Mouse (Mus musculus) left cerebral cortex, adult 9 months (tissue): Measurements from ENCODE around the gene Gm29094.
A peak's percentile ranks its signal among the peaks of the same experiment; 100 is the strongest.
"Not testable (repeated sequence)": the region's sequence is repeated elsewhere in the genome, so short reads cannot be mapped to it uniquely, and the experiment has no call there.

ENCODE experiments used
- DNase-seq, 2 experiments: peaks; one replicate each; pipeline ENCODE4 v3.0.0; 2022; ENCODE audit warnings: low spot score in 2 of 2

Gene Gm29094

DNA sequence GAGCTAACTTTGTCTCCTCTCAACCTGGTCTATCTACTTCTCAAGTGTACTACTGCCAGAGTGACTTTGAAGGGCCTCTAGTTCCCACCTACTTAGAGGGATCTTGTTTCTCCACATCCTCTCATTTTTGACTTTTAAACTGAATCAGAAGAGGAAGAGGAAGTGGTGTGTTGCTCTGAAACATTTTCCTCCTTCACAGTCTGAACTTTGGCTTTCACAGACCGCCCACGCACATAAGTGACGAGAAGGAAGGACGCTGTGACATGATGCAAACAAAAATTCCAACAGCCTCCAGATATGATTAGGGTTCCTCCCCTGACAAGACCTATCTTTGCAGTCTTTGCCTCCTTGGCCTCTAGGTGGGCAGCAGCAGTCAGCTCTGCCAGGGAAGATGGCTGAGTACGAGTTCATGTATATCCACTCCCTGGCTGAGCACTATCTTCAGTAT is at the start of gene Gm29094, which contains the start of gene Bcl2a1b:
Gene Gm29094 (plus strand): TSS at position 411 of the 448 bp plus-strand sequence.
Gene Bcl2a1b (plus strand): TSS at position 241 of the 448 bp plus-strand sequence.
- not testable (repeated sequence) for DNase-seq

DNA sequence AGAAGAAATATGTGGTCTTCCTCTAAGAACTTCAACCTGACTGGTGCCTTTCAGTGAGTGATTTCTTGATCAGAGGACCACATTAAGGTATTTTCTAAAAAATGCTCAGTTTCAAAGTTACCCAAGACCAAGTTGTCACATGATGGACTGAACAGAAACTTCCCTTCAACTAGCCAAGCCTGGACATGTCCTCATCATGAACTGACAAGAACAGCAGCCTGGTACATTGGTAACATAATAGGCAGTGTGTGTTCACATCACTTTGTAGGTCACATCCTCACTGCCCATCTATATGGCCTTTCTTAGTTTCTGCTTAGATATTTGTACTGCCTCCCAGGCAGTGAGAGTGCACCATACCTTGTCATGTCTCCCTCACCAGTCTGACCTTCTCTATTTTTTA is 26.6 kb upstream of the Gm29094 start:
- DNase-seq, result not testable (repeated sequence)

DNA sequence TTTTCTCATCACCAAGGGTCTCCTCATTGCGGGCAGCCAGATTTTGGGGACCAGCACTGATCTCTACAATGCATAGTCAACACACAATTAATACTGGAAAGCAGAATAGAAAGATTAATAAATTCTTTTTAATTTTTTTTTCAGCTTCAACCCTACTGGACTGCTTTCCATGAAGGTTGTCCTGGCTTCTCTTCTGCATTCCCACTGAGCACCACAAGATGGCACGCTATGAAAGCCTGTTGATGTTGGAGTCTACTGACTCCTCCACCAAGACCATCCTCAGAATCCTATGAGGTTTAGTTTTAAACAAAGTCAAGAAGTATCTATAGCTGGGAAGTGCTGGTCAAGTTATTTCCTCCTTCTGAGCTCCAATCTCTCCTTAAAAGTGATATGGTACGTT is 20.3 kb upstream of the Gm29094 start:
- peak in 1 of 2 experiments; percentile 84 for DNase-seq

DNA sequence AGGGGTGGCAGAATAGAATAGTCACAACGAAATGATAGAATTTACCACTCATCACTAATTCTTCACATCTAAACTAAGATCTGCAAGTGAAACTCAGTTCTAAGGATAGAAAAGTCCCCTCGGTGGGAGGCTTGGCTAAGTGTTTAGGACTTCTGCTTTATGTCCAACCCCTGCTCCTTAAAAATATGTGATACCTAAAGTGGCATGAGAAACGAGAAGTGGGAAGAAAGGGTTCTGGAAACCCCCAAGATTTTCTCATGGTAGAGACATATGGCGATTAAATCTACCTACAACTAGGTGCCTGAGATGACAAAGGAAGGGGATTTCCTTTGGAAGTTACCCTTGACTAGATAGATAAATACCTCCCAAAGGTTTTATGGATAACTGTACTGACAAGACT is 19.7 kb upstream of the Gm29094 start:
- not testable (repeated sequence) for DNase-seq

DNA sequence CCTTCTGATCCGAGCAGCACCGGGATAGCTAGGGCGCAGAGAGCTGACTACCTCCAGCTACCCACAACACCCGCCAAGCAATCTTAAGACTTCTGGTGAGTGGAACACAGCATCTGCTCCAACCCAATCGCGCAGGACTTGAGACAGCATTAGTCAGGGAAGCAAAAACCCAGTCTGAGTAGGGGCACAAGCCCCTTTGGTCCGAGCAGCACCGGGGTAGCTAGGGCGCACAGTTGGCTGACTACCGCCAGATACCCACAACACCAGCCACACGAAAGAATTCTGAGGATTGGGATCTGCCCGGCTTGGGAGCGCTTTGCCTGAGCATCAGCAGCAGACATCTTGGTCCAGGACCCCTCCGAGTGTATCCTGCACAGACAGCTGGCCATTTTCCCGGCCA is 12.2 kb upstream of the Gm29094 start:
- not testable (repeated sequence) for DNase-seq

DNA sequence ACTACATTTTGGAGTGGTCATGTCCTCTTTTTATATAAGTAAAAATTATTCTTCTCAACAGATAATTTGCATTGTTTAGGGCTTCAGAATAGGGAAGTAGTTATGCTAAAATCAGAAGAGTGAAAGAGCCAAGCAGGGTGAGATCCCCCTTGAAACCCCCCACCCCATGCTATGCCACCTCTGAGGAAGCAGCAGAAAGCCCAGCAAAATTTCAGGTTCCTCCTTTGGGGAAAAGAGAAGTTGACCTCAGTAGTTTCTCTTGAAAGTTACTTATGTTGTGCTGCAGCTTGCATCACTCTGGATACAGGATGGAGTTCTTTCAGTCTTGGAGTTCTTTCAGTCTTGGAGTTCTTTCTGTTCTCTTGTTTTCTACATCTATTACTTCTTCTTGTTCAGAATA is 3.7 kb upstream of the Gm29094 start:
- not testable (repeated sequence) for DNase-seq

DNA sequence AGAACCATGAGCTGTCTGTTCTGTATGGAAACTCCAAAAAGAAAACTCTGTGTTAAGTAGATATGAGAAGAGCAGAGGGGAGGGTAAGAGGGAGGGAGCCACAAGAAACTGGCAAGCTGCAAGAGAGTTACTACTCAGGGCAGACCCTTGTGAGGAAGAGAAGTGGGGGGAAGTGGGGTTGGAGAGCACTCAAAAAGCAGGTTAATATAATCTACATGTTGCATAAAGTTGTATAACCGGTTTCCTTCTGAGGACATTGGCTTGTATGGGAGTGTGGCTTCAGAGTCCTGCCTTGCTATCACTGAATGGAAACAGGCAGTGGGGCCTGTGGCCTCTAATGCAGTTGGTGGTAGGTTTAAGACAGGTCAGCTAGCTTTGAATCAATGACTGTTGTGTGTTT is 1.7 kb upstream of the Gm29094 start:
- not testable (repeated sequence) for DNase-seq

DNA sequence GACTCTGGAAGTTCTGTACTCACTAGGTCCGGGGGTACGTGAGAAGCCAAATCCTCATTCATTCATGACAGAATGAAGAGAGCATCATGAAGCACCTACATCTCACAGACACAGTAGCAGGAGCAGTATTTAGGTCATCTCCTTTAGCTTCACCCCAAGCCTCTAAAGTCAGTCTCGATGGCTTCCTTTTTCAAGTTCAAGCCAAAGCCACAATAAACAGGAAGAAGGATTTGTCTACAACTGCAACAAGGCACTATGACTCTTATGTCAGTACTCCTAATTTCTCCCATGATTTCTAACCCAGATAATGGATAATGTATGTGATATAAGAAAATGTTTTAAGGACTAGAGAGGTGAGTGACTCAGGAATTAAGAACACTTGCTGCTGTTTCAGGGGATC is 830 bp upstream of the Gm29094 start:
- DNase-seq, result not testable (repeated sequence)

DNA sequence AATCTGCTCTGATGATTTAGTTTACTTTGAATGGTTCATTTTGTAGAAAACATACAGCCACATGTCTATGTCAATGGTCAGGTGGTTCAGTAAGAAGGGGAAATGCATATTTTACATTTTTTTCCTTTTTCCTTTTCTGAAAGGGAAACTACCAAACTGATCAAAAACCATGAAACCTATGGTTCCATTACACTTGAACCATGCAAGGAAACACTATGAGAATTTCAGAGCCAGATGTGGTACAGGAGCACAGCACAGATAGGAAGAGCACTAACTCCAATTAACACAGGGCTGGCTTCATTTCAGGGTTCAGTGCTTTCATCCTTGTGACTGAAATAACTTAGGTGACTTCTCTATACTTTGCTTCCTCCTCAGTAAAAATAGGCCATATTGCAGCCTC is 3.1 kb downstream of the Gm29094 start:
- DNase-seq, result not testable (repeated sequence)

DNA sequence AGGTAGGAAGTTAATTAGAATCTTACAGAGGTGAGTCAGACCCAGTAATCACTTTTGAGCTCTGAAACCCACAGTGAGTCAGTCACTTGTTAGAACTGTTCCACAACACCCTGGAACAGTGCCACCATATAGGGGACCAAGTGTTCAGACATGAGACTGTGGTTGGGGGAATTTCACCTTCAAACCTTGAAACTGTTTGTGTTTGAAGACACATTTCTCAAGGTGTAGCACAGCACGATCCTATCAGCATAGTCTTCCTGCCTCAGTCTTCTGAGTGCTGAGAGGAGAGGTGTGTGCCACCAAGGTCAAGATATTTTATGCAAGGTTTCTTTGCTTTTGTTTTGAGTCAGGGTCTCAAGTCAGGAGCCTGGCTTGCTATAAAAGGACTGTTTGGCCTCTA is 9.8 kb downstream of the Gm29094 start:
- DNase-seq, result not testable (repeated sequence)

DNA sequence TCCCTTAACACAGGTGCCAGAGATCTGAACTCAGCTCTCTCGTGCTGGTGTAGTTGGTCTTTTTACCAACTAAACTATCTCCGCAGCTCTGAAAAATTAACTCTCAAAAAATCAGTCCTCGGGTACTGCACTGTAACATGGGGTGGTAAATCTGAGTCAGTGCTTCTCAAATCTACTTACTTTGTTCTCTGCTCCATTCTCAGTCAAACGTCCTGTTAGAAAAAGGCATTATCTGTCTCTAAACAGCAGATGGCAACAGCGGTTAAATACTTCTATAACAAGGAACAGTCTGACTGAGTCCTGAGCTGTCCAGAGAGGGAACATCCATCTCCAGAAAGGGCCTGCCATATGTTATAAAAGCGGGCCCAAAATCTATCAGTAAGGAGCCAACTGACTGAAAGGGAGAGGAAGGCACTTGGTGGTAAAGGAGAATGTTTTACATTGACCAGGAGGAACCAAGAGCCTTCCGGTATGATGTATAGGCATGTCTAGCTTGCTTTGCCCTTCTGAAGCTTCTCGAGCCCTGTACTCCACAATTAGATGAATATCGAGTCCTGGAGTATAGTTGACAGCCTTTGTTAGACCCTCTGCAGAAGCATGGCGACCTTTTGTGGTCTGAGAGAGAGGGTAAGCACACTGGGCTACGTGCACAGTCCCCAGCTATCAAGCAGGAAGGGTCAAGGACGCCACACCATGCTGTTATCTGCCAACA is 11.3 kb downstream of the Gm29094 start, which contains the start of gene Mthfs:
Gene Mthfs (plus strand): TSS at position 324 of the 712 bp plus-strand sequence.
- peak in 1 of 2 experiments; percentile 31 for DNase-seq

DNA sequence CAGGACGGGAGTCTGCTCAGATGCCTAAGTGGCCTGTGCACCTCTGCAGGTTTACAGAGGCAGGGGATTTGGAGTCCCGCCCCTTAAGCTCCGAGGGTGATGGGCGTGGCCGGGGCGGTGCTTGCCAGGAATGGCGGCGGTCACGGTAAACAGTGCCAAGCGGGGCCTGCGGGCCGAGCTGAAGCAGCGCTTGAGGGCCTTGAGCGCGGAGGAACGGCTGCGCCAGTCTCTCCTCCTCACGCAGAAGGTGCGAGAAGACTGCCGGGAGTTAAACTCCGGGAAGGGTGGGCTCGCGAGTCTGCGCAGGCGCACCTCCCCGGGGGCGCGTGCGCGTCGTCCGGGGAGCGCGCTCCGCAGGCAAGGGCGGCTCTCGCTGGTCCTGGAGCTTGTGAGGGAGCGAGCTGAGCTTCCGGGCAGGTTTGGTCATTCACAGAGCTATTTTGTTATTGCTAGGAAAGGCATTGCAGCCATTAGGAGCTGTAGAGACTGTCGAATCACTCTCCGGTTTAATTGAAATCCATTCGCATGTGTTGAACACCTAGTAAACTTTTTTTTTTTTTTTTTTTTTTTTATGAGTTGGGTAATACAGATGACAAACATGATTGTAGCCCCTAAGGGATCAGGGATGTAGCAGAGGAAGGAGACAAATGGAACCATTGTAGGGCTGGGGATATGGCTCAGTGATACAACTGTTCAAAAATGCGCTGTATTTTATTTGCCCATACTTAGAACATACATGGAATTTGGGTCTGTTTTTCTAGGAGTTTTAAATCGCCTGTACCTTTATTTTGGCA is 12.1 kb downstream of the Gm29094 start:
- DNase-seq, result peak; percentile 91 to 95

DNA sequence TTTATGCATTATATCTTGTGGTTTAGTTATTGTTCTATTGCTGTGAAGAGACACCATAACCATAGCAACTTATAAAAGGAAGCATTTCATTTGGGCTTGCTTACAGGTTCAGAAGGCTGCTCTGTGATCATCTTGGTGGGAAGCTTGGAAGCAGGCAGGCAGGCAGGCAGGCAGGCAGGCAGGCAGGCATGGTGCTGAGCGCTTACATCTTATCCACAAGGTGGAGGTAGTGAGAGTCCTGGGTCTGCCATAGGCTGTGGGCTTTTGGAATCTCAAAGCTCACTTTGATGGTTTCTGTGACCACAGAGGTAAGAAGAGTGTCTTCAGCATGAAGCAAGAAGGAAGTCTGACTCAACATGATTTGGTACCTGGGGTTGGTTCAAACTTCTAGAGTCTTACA is 13.2 kb downstream of the Gm29094 start:
- peak in 1 of 2 experiments; percentile 42 for DNase-seq

DNA sequence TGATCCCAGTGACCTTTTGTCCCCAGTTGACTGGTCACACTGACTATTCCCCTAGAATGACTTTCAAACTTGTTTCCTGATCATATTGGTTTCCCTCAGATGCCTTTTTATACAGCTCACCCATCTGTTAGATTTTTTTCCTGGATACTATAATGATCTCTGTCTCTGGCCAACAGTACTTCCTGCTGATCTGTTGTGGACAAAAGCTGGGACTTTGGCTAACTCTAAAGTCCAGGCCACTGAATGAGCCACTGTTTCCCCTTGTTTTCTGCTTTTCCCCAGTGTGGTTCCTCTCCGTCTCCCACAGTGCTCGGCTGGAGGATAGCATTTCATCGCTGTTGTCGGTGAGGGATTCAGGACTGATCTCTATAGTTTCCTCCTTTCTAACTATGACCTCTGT is 19.0 kb downstream of the Gm29094 start:
- DNase-seq, result not testable (repeated sequence)

DNA sequence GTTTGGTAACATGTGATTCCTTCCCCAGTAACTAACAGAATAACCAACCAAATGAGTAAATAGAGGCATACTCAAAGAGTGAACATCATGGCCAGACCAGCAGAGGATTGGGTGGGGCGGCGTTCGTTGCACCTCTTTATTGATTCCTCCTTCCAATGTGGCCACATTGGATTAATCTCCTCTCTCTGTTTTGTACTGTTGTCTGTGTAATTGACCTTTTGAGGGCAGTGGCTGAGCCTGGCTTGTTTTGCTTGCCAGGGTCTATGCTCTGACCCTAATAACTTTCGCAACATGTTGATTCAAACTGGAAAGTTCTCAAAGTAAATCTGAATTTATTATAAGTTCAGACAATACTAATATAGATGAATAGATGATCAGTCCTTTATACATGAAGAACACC is 20.5 kb downstream of the Gm29094 start:
- DNase-seq, result not testable (repeated sequence)

DNA sequence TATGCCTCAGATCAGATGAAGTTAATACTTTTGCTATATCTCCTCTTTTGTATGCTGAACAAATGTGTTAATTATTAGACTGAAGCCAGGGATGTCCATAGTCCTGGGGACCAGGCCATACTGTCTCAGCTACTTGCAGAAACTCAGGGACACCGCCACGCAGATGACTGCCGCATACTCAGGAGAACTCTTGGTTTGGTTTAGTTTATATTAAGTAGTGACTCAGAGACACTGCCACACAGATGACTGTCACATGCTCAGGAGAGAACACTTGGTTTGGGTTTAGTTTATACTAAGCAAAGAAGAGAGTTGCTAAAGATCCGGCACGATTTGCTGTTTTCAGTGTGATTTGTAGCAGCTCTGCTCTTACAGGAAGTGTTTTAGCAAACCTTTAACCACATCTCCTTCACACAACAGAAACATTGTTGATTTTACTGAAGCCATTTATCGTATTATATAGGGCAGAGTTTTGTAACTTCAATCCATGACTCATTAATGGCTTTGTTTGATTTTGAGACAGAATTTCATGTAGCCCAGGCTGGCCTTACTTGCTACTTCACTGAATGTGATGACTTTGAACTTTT is 21.6 kb downstream of the Gm29094 start:
- not testable (repeated sequence) for DNase-seq

DNA sequence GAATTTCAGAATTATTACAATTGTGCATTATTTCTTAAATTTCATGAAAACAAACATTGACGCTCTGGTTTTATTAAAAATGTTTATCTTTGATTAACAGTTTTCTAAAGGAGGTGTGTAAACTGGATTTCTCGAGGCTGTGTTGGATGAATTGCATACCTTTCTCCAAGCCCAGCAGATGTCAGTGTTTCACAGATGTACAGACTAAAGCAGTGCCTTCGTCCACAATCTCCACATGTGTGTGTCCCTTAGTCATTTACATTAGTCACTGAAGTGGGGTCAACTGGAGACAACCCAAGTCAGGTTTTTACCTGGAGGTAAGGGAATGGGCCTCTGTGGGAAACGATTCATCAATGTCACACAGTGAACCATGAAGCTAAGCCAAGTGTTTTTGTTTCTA is 26.9 kb downstream of the Gm29094 start:
- peak in 1 of 2 experiments; percentile 42 for DNase-seq

DNA sequence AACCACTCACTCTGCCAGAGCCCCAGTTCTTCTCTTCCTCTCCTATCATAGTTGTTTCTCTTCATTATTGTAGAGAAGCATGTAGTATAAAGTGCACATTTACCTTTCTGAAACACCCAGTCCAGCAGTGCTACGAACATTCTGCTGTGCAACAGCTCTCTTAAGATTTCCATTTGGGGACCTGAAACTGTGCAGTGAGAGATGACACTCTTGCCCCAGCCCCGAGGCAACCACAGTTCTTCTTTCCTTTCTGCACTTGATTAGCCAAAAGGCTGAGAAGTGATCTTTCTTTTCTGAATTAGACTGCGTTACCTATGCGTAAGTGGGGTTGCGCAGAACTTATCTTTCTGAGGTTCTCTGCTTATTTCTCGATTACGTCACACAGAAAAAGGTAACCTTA is 28.9 kb downstream of the Gm29094 start:
- peak in 1 of 2 experiments; percentile 33 for DNase-seq

DNA sequence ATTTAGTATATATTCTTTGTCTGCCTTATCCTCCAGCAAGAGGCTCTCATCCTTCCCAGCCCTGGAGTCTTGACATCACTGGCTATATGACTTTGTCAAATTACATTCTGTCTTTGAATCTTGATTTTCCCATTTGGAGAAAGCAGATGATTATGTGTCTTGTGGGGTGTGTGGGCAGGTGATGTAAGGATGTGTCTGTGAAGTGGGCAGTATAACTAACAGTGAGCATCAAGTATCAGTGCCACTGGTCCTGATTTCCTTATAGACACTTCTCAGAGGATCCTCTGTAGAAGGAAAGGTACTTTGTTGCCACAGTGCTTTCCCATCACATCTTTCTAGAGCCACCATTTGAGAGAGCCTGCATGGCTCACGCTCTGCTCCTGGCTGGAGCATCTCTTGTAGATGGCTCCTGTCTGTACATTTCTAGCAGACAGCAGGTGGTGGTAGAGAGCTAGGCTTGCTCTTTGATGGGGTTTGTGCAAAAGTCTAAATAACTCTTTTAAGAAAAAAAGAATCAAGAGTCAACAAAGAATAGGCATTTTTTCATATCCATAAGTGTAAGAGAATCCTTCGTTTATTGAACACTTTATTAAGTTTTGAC is 31.8 kb downstream of the Gm29094 start:
- DNase-seq, result peak in 1 of 2 experiments; percentile 81

DNA sequence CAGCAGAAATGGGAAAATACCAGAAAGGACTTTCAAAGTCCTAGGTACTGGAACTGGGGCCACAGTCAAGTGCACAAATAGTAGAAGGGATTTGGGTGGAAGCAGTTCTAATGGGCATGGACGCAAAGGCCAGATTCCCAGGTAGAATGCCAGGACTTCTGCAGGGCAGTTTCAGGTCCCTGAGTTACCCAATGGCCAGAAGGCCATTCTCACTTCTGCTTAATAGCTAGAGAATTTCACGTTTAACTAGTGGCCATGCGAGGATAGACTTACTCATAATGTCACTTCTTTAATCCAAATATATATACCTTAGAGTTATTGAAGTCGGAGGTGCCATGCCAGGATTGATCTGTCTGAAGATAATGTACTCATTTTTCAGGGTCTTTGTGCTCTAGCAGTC is 38.0 kb downstream of the Gm29094 start:
- DNase-seq, result not testable (repeated sequence)

DNA sequence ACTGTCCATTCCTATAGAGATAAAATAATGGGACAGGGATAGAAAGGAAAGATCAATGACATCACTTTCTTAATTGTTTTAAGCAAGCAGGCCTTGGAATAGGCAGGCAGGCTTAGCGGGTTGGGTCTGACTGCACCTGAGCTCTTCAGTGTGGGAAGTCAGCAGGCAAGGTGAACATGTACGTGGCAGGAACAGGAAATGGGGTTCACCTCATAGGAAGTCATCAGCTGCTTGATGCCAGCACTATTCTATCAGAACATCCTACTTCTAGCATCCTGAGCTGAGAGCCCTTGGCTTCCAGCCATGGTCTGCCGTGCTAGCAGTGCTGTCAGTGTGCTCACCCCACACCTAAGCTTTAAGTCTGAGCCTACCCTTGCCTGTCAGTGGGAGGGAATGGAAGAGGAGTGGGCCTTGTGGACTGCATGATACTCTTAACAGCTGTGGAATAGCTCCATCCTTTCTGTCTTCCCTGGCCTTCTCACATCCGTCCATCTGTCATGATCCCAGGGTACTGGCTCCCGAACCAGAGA is 39.9 kb downstream of the Gm29094 start:
- DNase-seq, result not testable (repeated sequence)
